Mouse (Mus musculus) gonadal fat pad, adult 2 months (tissue): ENCODE measurements around the gene Rrad. TPM values are rescaled to one million over a fixed set of nuclear protein-coding genes. Genes with fewer than 3 reads are reported as not detected.
"Not testable (repeated sequence)": the region's sequence is repeated elsewhere in the genome, so short reads cannot be mapped to it uniquely, and the experiment has no call there.

Source experiments
- DNase-seq: peaks from one replicate; pipeline ENCODE4 v3.0.0-alpha.2; 2012; ENCODE audit warnings: low read depth
- polyA plus RNA-seq: library from polyadenylated mRNA; depleted of rRNA; stranded (reverse); fragments of >200 nt; gene quantifications from 2 replicates; pipeline ENCODE4 v1.2.3, GENCODE M21; 2012; rRNA removed

Rrad gene
- 9.4 and 16.2 TPM in 2 replicates for polyA plus RNA-seq

DNA sequence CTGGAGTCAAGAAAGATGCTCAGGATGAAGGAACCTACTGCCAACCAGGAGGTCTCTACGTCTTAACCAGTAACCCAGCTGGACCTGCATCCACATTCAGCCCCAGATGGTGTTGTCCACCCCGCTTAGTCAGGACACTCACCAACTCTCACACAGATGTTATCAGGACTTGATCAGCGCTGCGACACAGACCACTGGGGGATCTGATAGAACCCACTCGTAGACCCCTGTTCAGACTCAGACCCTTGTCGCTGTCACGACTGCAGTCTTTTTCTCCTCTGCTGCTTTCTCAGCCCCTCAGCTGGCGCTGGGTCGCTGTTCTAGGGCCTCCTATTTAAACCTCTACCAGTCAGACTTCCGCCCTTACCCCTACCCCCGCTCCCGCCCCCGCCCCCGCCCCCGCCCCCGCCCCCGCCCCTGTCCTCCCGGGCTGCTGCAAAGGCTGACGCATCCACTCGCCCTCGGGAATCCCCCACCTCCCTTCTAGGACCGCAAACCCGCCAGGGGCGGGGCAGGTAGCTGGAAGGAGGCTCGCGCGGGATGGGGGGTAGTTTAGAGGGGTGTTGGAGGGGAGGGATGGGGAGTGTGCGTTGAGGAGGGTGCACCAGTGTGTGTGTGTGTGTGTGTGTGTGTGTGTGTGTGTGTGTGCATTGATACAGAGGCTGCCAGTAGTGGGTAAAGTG, at the start of gene Rrad:
TSS of gene Rrad (minus strand) at position 347 of the 683 bp plus-strand sequence.
- no peak for DNase-seq

DNA sequence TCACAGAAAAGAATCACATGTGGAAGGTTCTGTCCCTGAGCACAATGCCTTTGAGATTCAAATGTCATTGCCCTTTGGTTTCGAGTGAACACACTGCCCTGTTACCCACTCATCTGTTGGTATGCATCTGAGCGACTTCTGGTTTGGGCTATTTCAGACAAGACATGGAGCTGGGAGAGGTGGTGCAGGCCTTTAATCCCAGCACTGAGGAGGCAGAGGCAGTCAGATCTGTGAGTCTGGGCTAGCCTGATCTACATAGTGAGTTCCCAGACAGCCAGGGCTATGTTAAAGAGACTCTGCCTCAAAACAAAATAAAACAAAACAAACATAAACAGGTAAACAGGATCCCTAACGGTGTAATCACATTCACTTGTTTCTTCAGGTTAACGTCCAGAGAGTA, 24.5 kb upstream of the Rrad start:
- DNase-seq, result no peak

DNA sequence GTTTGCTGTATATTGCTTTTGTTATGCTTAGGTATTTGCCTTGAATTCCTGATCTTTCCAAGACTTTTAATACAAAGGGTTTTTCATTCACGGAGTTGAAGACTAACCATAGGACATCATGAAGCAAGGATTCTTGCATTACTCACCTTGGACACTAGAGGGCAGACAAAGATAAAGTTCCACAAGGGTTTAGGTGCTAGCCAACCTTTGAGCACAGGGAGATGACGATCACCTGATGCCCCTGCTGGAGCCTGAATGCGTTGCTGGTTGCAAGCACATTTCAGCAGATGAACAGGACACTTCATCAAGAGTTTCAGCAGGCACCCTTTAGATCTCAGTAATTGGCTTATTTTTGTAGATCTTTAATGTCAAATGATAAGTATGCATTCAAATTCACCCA, 23.9 kb upstream of the Rrad start:
- peak; percentile 27 for DNase-seq

GRCm38 (mm10) chr8:104644187-104644586, 13.1 kb upstream of the Rrad start:
- not testable (repeated sequence) for DNase-seq

GRCm38 (mm10) chr8:104642324-104642654, 11.2 kb upstream of the Rrad start:
- DNase-seq, result no peak

- peak; percentile 22 for DNase-seq
Measured at GRCm38 (mm10) chr8:104641426-104642323, 10.5 kb upstream of the Rrad start, which contains the start of gene Ciao2b. Ciao2b (minus strand) TSS chr8:104641965.

- DNase-seq, result no peak
Measured at GRCm38 (mm10) chr8:104640831-104641370, 9.8 kb upstream of the Rrad start.

- DNase-seq, result no peak
Measured at GRCm38 (mm10) chr8:104640241-104640640, 9.1 kb upstream of the Rrad start.

GRCm38 (mm10) chr8:104638010-104638409, 6.9 kb upstream of the Rrad start:
- DNase-seq, result no peak

GRCm38 (mm10) chr8:104635004-104635710, 4.0 kb upstream of the Rrad start:
- DNase-seq, result no peak

DNA sequence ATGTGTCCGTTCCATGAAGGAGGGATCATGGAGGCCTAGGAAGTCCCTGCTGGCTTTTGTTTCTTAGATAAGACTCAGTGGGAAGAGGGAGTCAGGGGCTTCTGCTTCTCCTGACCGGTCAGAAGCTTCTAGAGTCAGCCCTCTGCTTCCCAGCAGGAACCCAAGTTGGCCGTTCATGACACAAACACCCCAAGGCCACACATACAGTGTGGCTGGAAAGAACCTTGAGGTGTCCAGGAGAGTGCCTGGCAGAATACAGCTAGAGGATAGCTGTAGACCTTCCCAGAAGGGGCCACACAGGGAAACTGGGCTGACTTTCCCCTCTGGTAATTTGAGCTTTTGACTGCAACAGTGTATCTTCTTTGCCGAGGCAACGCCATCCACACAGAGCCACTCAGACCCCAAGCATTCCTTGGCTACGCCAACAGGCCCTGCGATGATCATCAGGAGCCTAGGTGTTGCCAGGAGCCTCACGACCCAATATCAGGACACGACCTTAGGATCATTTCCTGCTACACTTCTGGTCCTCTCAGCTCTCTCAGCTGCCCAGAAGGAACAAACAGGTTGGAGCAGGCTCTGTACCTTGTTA, 2.1 kb upstream of the Rrad start:
- DNase-seq, result no peak

- no peak for DNase-seq
Measured at GRCm38 (mm10) chr8:104632486-104632885, 1.4 kb upstream of the Rrad start.

- DNase-seq, result no peak
Measured at GRCm38 (mm10) chr8:104631975-104632374, 848 bp upstream of the Rrad start.

DNA sequence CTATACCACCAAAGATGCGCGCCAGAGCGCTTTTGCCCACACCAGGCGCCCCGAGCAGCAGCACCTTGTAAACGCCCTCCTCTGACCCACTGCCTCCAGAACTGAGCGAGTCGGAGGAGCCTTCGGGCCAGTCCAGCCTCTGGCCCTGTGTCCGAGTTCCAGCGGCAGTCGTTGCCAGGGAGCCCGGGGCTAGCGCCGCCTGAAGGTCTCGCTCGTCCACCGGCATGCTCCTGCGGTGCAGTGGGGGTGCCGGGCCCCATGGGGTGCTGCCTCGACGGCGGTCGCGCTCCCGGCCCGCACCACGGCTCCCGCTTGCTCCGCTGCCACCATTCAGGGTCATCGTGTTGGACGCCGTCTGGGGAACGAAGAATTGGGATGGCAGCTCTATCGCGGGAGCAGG, 553 bp downstream of the Rrad start:
- DNase-seq, result no peak

GRCm38 (mm10) chr8:104630111-104630479, 1.0 kb downstream of the Rrad start:
- no peak for DNase-seq

DNA sequence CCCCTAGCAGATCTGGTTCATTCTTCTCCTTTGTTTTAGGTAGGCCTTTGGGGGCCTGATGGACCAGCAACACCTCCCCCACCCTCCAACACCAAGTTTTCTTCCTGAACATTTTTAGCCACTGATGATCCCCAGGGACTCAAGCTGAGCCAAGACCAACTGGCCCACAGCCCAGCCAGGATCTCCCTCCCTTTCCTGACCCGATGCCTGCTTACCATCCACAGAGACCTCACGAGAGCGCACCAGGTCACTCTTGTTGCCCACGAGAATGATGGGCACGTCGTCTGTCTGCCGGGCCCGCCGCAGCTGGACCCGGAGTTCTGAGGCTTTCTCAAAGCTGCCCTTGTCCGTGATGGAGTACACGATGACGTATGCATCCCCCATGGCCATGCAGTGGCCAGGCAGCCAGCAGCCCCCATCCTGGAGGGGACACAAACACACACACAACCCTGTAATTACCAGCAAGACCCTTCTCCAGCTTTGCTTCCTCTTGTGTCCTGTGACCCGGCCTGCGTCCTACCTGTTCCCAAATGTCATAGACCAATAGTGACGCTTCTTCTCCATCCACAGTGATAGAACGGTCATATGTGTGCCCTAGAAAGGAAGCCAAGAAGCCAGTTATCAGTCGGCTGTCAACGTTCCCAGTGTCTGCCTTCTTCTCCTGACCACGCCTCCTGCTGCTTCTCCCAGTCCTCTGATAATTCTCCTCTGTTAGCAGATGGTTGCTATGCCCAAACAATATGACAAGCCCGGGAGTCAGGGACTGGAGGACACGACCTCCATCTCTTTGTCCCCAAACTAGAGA, 1.6 kb downstream of the Rrad start:
- DNase-seq, result no peak

DNA sequence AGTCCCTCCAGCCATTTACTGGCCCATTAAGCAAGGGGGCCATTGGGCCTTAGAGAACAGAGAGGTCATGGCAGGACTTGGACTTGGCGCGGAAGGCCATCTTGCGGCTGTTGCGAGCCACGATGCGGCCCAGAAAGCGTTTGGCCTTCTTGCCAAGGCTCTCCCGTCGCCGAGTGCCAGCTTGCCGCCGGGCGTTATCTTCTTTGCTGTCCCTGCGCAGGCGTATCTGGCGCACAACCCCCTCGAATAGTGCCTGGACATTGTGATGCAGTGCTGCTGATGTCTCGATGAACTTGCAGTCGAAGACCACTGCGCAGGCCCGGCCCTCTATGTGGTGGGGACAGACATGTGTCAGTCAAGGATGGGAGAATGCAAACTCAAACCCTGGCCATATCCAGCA, 2.7 kb downstream of the Rrad start:
- no peak for DNase-seq

- no peak for DNase-seq
Measured at GRCm38 (mm10) chr8:104627065-104627740, 3.9 kb downstream of the Rrad start.

GRCm38 (mm10) chr8:104624161-104624560, 7.0 kb downstream of the Rrad start, which contains the start of gene Cdh16:
Cdh16 (minus strand) TSS chr8:104624396.
- DNase-seq, result no peak

DNA sequence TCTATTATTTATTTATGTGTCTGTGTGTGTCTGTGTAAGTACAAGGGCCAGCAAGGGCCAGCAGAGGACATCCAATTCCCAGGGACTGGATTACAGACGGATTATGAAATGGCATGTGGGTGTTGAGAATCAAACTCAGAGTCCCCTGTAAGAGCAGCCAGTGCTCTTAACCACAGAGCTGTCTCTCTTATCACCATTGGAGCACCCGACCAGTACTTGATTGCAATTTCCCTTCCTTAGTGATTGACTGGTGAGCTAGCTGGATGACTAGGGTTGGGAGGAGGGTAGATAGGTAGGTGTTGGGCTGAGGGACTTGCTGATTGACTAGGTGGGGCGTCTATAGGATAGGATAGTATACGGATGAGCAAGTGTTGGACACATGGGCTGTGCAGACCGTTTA, 10.4 kb downstream of the Rrad start:
- no peak for DNase-seq
